In the genomic region with DNA sequence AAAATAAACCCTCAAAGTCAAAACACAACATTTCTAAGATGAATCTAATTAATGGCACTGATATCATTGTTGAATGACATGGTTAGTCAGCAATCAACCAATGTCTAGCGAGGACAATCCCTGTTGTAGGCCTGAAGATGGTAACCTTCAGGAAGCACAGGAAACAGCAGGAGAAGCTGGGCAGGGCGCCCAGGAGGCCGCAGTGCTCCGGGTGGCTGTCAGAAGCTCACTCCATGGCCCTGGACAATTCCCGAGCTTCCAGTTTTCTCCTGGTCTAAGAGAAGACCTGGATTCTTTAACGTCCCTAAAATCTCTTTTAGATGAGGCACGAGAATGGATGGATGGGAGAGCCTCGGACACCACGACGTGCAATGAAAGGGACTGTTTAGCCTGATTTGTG, we compare ENCODE assay signal across 17 mouse cellular contexts.
DNase-seq lines count a peak whose midpoint lies in the region; ATAC-seq and TF ChIP-seq lines count a peak whose summit lies in the region.
"Had no signal": no experiment of that assay in that cellular context is flagged by ENCODE, and none has a peak within 500 bp of the region (broad histone marks: within the 10 kb centered on the region; RNA-seq: fewer than 3 reads in every experiment).

No protein-coding gene starts in this region.

- 23% methylated on average over 10 of the region's 10 CpGs for WGBS in cerebellum, adult 2 months

- peak overlapping the region; percentile 10; the same call in 1 of the 2 replicates for H3K27ac ChIP-seq in cerebellum, adult 2 months (ENCODE audit: insufficient read depth, low read length)
- H3K27ac ChIP-seq: embryonic facial prominence, embryonic 15.5 days; forebrain, embryonic 10.5 days; heart, embryonic 13.5 days had no signal

- no peaks in the 10 kb centered on the region for H3K27me3 ChIP-seq in cerebellum, adult 2 months (ENCODE audit: control insufficient read depth, insufficient read depth, low read length)
- H3K27me3 ChIP-seq: embryonic facial prominence, embryonic 15.5 days; heart, embryonic 13.5 days had no signal

- peaks cover 20% of the 10 kb centered on the region for H3K4me1 ChIP-seq in cerebellum, adult 2 months (ENCODE audit: control insufficient read depth, insufficient read depth, low read length)
- H3K4me1 ChIP-seq: embryonic facial prominence, embryonic 15.5 days; forebrain, embryonic 10.5 days; heart, embryonic 13.5 days had no signal

- DNase-seq in cerebellum, postnatal 4 days (ENCODE audit: low spot score in 2 of 2), result no peak
- peak; percentile 59 to 74 for DNase-seq in cerebellum, adult 2 months
- DNase-seq in cerebellum, postnatal 25 days, result peak; percentile 63 to 78
- no peak for DNase-seq in embryo, embryonic 10 days (ENCODE audit: low spot score)
- DNase-seq in kidney, adult 9 months, result no peak
- no peak for DNase-seq in kidney, adult 18-20 months
- DNase-seq: embryo, embryonic 11 days; heart, adult 11 months; kidney, adult 11 months had no signal

- no peak overlapping the region for H3K4me3 ChIP-seq in cerebellum, adult 2 months (replicated peaks; ENCODE audit: insufficient read depth, low read depth, low read length)
- H3K4me3 ChIP-seq: embryonic facial prominence, embryonic 15.5 days; erythroblast, embryonic 14.5 days; forebrain, embryonic 10.5 days; heart, embryonic 13.5 days had no signal

- TF ChIP-seq CTCF in cerebellum, adult 2 months (IDR thresholded peaks at IDR 0.05; ENCODE audit: borderline replicate concordance, insufficient read depth, low read depth, low read length), result no peak

- TF ChIP-seq POLR2A in cerebellum, adult 2 months (IDR thresholded peaks at IDR 0.05; ENCODE audit: borderline replicate concordance, insufficient read depth, low read length), result no peak

- peak; percentile 65; the same call in 1 of the 2 replicates for ATAC-seq in cerebellum, adult (ENCODE audit: insufficient number of reproducible peaks, low FRiP score, low TSS enrichment)
- ATAC-seq: forebrain, embryonic 14.5 days; hindbrain, embryonic 16.5 days; inflammation-experienced regulatory T-cells, adult 6 months had no signal

Comparison
In these comparisons a context has a peak if more than half of its experiments do, and no peak if none do; other contexts are left out.
1. DNase-seq: peak in cerebellum, adult 2 months (2 of 2) and cerebellum, postnatal 25 days (2 of 2); none in cerebellum, postnatal 4 days (0 of 2), embryo, embryonic 10 days (single experiment), kidney, adult 9 months (single experiment) and kidney, adult 18-20 months (single experiment).